Mouse (Mus musculus): ENCODE measurements around the gene Sfmbt2. TPM values are rescaled to one million over a fixed set of nuclear protein-coding genes. Genes with fewer than 3 reads are reported as not detected.
A peak's percentile ranks its signal among the peaks of the same experiment; 100 is the strongest.

The Sfmbt2 gene
- 0.37 and 0.54 TPM in 2 replicates for polyA plus RNA-seq (2015; fragmentation: Nextera tagmentation; extraction: Ambion mirVana)

DNA sequence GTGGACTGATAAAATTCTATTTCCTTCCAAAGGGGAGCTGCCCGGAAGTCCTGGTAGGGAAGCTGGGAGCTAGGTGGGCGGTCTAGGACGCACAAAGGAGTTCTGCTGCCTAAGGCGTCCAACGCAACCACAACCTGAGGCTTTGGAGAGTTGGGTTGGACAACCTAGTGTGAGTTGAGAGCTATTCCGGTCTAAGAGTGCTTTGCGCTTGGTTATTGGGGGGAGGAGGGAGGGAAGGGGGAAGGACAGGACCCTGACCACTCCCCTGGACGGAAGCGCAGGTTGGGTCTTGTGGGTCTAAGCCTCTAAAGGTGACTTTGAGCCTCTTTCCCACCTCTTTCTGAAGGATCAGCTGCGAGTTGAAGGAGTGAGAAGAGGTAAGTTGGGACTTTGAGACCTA lies at the start of gene Sfmbt2:
Sfmbt2 (plus strand) TSS at position 335 of the 400 bp plus-strand sequence.

MicroRNA genes within 50 kb of the gene (microRNA counts, 519-probe panel; counts per million panel counts)
- microRNA mmu-miR-297a+mmu-miR-466f+mmu-miR-669b: 296 counts per million, percentile 58 among the panel's probes with 10 or more counts
- microRNA mmu-miR-297b-3p: 296 counts per million, percentile 58 among the panel's probes with 10 or more counts
- microRNA mmu-miR-297b-5p: 296 counts per million, percentile 58 among the panel's probes with 10 or more counts
- 296 counts per million, percentile 58 among the panel's probes with 10 or more counts for microRNA mmu-miR-297c
- microRNA mmu-miR-466a-3p+mmu-miR-466b-3-3p: 2,439 counts per million, percentile 68 among the panel's probes with 10 or more counts
- 296 counts per million, percentile 58 among the panel's probes with 10 or more counts for microRNA mmu-miR-466a-5p+mmu-miR-466e-5p
- 296 counts per million, percentile 58 among the panel's probes with 10 or more counts for microRNA mmu-miR-466c-5p
- 296 counts per million, percentile 58 among the panel's probes with 10 or more counts for microRNA mmu-miR-466d-3p
- microRNA mmu-miR-466d-5p: 296 counts per million, percentile 58 among the panel's probes with 10 or more counts
- microRNA mmu-miR-466f-5p: 296 counts per million, percentile 58 among the panel's probes with 10 or more counts
- 2,992 counts per million, percentile 72 among the panel's probes with 10 or more counts for microRNA mmu-miR-466g
- 296 counts per million, percentile 58 among the panel's probes with 10 or more counts for microRNA mmu-miR-466h
- 296 counts per million, percentile 58 among the panel's probes with 10 or more counts for microRNA mmu-miR-466l
- 1,361 counts per million, percentile 61 among the panel's probes with 10 or more counts for microRNA mmu-miR-467a
- 296 counts per million, percentile 58 among the panel's probes with 10 or more counts for microRNA mmu-miR-467b
- microRNA mmu-miR-467c: 296 counts per million, percentile 58 among the panel's probes with 10 or more counts
- microRNA mmu-miR-467d: 296 counts per million, percentile 58 among the panel's probes with 10 or more counts
- 1,644 counts per million, percentile 62 among the panel's probes with 10 or more counts for microRNA mmu-miR-467e
- microRNA mmu-miR-669a: 296 counts per million, percentile 58 among the panel's probes with 10 or more counts
- 296 counts per million, percentile 58 among the panel's probes with 10 or more counts for microRNA mmu-miR-669e
- 3,571 counts per million, percentile 76 among the panel's probes with 10 or more counts for microRNA mmu-miR-669f
- microRNA mmu-miR-669g: 296 counts per million, percentile 58 among the panel's probes with 10 or more counts
- microRNA mmu-miR-669h-5p: 2,049 counts per million, percentile 65 among the panel's probes with 10 or more counts
- microRNA mmu-miR-669i: 1,860 counts per million, percentile 64 among the panel's probes with 10 or more counts
- microRNA mmu-miR-669j: 296 counts per million, percentile 58 among the panel's probes with 10 or more counts
- microRNA mmu-miR-669m: 296 counts per million, percentile 58 among the panel's probes with 10 or more counts
- microRNA mmu-miR-669o: 296 counts per million, percentile 58 among the panel's probes with 10 or more counts

Small RNA genes lying within 50 kb of the gene (microRNA-seq; reads per million reads assigned to microRNA genes)
- gene Gm22051 (0 reads per million in 2 experiments), gene Gm22072 (0 reads per million in 2 experiments), gene Gm22091 (0 reads per million in 2 experiments), gene Gm22166 (0 reads per million in 2 experiments), gene Gm22239 (0 to 0.21 reads per million in 2 experiments), gene Gm22626 (0 reads per million in 2 experiments), gene Gm22635 (0 reads per million in 2 experiments), gene Gm22677 (0 reads per million in 2 experiments), gene Gm22678 (0 reads per million in 2 experiments), gene Gm22775 (0 reads per million in 2 experiments), gene Gm22925 (0 reads per million in 2 experiments), gene Gm23108 (0 reads per million in 2 experiments), gene Gm23288 (0 reads per million in 2 experiments), gene Gm23542 (0 reads per million in 2 experiments), gene Gm23569 (0 reads per million in 2 experiments), gene Gm23571 (0 reads per million in 2 experiments), gene Gm23578 (0 reads per million in 2 experiments), gene Gm23651 (0 reads per million in 2 experiments), gene Gm23988 (0 reads per million in 2 experiments), gene Gm24028 (0 reads per million in 2 experiments), gene Gm24167 (0 reads per million in 2 experiments), gene Gm24315 (0 reads per million in 2 experiments), gene Gm24342 (0 reads per million in 2 experiments), gene Gm24488 (0 reads per million in 2 experiments), gene Gm24640 (0 reads per million in 2 experiments), gene Gm24673 (0 reads per million in 2 experiments), gene Gm24761 (0 reads per million in 2 experiments), gene Gm24806 (0 reads per million in 2 experiments), gene Gm25022 (0 reads per million in 2 experiments), gene Gm25158 (0 reads per million in 2 experiments), gene Gm25263 (0 to 0.41 reads per million in 2 experiments), gene Gm25285 (0 reads per million in 2 experiments), gene Gm25316 (0 reads per million in 2 experiments), gene Gm25451 (0 reads per million in 2 experiments), gene Gm25673 (0 reads per million in 2 experiments), gene Gm25680 (0 reads per million in 2 experiments), gene Gm25701 (0 reads per million in 2 experiments), gene Gm25753 (0 reads per million in 2 experiments), gene Gm25943 (0 reads per million in 2 experiments), gene Gm26060 (0 reads per million in 2 experiments), gene Gm26073 (0 reads per million in 2 experiments), gene Gm26092 (0 reads per million in 2 experiments), gene Gm26156 (0 reads per million in 2 experiments), gene Gm26229 (0 reads per million in 2 experiments), gene Gm26398 (0 reads per million in 2 experiments), gene Gm26426 (0 reads per million in 2 experiments), gene Gm26431 (0 reads per million in 2 experiments), gene Gm26491 (0 reads per million in 2 experiments), gene Mir297a-2 (0.91 to 1.3 reads per million in 2 experiments), gene Mir297a-3 (0 reads per million in 2 experiments), gene Mir297a-4 (0 reads per million in 2 experiments), gene Mir297b (0 to 0.20 reads per million in 2 experiments), gene Mir297c (0 reads per million in 2 experiments), gene Mir466 (0 to 0.30 reads per million in 2 experiments), gene Mir466b-1 (0 reads per million in 2 experiments), gene Mir466b-2 (0 reads per million in 2 experiments), gene Mir466b-3 (0 to 0.30 reads per million in 2 experiments), gene Mir466b-4 (0 reads per million in 2 experiments), gene Mir466b-5 (0 reads per million in 2 experiments), gene Mir466b-6 (0 reads per million in 2 experiments), gene Mir466b-7 (0 reads per million in 2 experiments), gene Mir466b-8 (0 reads per million in 2 experiments), gene Mir466c-1 (0 reads per million in 2 experiments), gene Mir466c-2 (0 reads per million in 2 experiments), gene Mir466d (0.10 to 0.42 reads per million in 2 experiments), gene Mir466e (0 reads per million in 2 experiments), gene Mir466f-1 (0 reads per million in 2 experiments), gene Mir466f-2 (0 reads per million in 2 experiments), gene Mir466f-3 (0 reads per million in 2 experiments), gene Mir466g (0 to 0.21 reads per million in 2 experiments), gene Mir466h (0 to 0.10 reads per million in 2 experiments), gene Mir466l (0 reads per million in 2 experiments), gene Mir466m (0 reads per million in 2 experiments), gene Mir466n (2.0 to 2.8 reads per million in 2 experiments), gene Mir466o (0 to 0.21 reads per million in 2 experiments), gene Mir466p (0 to 0.10 reads per million in 2 experiments), gene Mir467a-1 (0 reads per million in 2 experiments), gene Mir467a-10 (0 reads per million in 2 experiments), gene Mir467a-2 (0 reads per million in 2 experiments), gene Mir467a-3 (0 reads per million in 2 experiments), gene Mir467a-4 (0 reads per million in 2 experiments), gene Mir467a-5 (0 reads per million in 2 experiments), gene Mir467a-6 (0 reads per million in 2 experiments), gene Mir467a-7 (0 reads per million in 2 experiments), gene Mir467a-8 (0 reads per million in 2 experiments), gene Mir467a-9 (0 reads per million in 2 experiments), gene Mir467b (0 to 0.64 reads per million in 2 experiments), gene Mir467c (179 to 181 reads per million in 2 experiments), gene Mir467d (288 to 440 reads per million in 2 experiments), gene Mir467e (237 to 294 reads per million in 2 experiments), gene Mir669a-1 (0 reads per million in 2 experiments), gene Mir669a-10 (0 reads per million in 2 experiments), gene Mir669a-11 (0 reads per million in 2 experiments), gene Mir669a-12 (0 reads per million in 2 experiments), gene Mir669a-2 (0 reads per million in 2 experiments), gene Mir669a-3 (0 reads per million in 2 experiments), gene Mir669a-4 (0 reads per million in 2 experiments), gene Mir669a-5 (0 reads per million in 2 experiments), gene Mir669a-6 (0 reads per million in 2 experiments), gene Mir669a-7 (0 reads per million in 2 experiments), gene Mir669a-8 (0 reads per million in 2 experiments), gene Mir669a-9 (0 reads per million in 2 experiments), gene Mir669b (0 reads per million in 2 experiments), gene Mir669c (25.2 to 33.4 reads per million in 2 experiments), gene Mir669d (0 reads per million in 2 experiments), gene Mir669d-2 (0 reads per million in 2 experiments), gene Mir669e (3.0 to 4.2 reads per million in 2 experiments), gene Mir669f (0 reads per million in 2 experiments), gene Mir669g (0 reads per million in 2 experiments), gene Mir669h (0.64 to 1.1 reads per million in 2 experiments), gene Mir669i (0 reads per million in 2 experiments), gene Mir669j (0 reads per million in 2 experiments), gene Mir669k (0 reads per million in 2 experiments), gene Mir669l (75.3 to 78.9 reads per million in 2 experiments), gene Mir669m-1 (0 reads per million in 2 experiments), gene Mir669m-2 (0 reads per million in 2 experiments), gene Mir669o (64.1 to 64.8 reads per million in 2 experiments), gene Mir669p-1 (0 reads per million in 2 experiments), gene Mir669p-2 (0 reads per million in 2 experiments)

Other genes with a start within 250 kb of the Sfmbt2 start
- 0.10 and 0.29 TPM in 2 replicates for gene Itih2, start 239.1 kb upstream of the Sfmbt2 start, polyA plus RNA-seq (2015; fragmentation: Nextera tagmentation; extraction: Ambion mirVana)
- 25.0 and 25.5 TPM in 2 replicates for gene Itih5, start 216.9 kb upstream of the Sfmbt2 start, polyA plus RNA-seq (2015; fragmentation: Nextera tagmentation; extraction: Ambion mirVana)

Measured in skeletal muscle tissue, postnatal 0 days (tissue).